Mouse (Mus musculus) brain, embryonic 14.5 days (tissue): ENCODE measurements around the gene Crybb2.

Experiments used
- CTCF ChIP-seq: fragments of 200-500 bp; IDR thresholded peaks from 2 replicates; pipeline ENCODE4 v1.5.1; 2012; ENCODE audit warnings: inconsistent platforms, mild to moderate bottlenecking, moderate library complexity, borderline replicate concordance; ENCODE audit not compliant: insufficient read depth, insufficient read length; ENCODE audit errors: extremely low read depth
- POLR2A ChIP-seq: fragments of 200-500 bp; IDR thresholded peaks from 2 replicates; pipeline ENCODE4 v1.6.1; 2012; ENCODE audit warnings: mild to moderate bottlenecking, inconsistent platforms, borderline replicate concordance; ENCODE audit not compliant: poor library complexity, insufficient read depth, insufficient read length, severe bottlenecking; ENCODE audit errors: extremely low read depth

- TF ChIP-seq CTCF (peak; percentile 72), POLR2A (no peak)
Observed at GRCm38 (mm10) chr5:113079783-113080182, 9.9 kb upstream of the Crybb2 start.
